Mouse (Mus musculus) liver, postnatal 0 days (tissue): ENCODE results near the gene Fsd2.

Experiments used
- CTCF ChIP-seq: sonication (generic); IDR thresholded peaks from 2 replicates; pipeline ENCODE4 v1.5.1; 2016; ENCODE audit warnings: antibody characterized with exemption, low read depth
- EP300 ChIP-seq: IDR thresholded peaks from 2 replicates; pipeline ENCODE4 v1.6.1; 2016; ENCODE audit warnings: antibody characterized with exemption, low read depth, mild to moderate bottlenecking

- TF ChIP-seq CTCF: no peak
- TF ChIP-seq EP300: peak; percentile 33; the same call in 1 of the 2 replicates
These were observed 29.3 kb upstream of the Fsd2 start for GRCm38 (mm10) chr7:81596086-81596485.
